Mouse (Mus musculus) lung, postnatal 10 days (tissue): ENCODE measurements around the gene Kank1.
"Not testable (repeated sequence)": the region's sequence is repeated elsewhere in the genome, so short reads cannot be mapped to it uniquely, and the experiment has no call there.

Experiments
- DNase-seq: peaks from one replicate; pipeline ENCODE4 v3.0.0; 2021

Kank1 gene

GRCm38 (mm10) chr19:25446683-25447082 is 209.9 kb downstream of the Kank1 start:
- DNase-seq, result no peak

GRCm38 (mm10) chr19:25447373-25447772 is 210.6 kb downstream of the Kank1 start:
- DNase-seq, result no peak

- peak; percentile 72 for DNase-seq
Measured at GRCm38 (mm10) chr19:25450869-25451629, 214.3 kb downstream of the Kank1 start.

GRCm38 (mm10) chr19:25453146-25453545 is 216.4 kb downstream of the Kank1 start:
- DNase-seq, result no peak

- no peak for DNase-seq
Measured at GRCm38 (mm10) chr19:25460760-25461159, 224.0 kb downstream of the Kank1 start.

GRCm38 (mm10) chr19:25461553-25462320 is 225.0 kb downstream of the Kank1 start:
- DNase-seq, result no peak

- not testable (repeated sequence) for DNase-seq
Measured at GRCm38 (mm10) chr19:25475806-25476205, 239.0 kb downstream of the Kank1 start.

GRCm38 (mm10) chr19:25479152-25479669 is 242.4 kb downstream of the Kank1 start:
- no peak for DNase-seq

GRCm38 (mm10) chr19:25480820-25481219 is 244.0 kb downstream of the Kank1 start:
- DNase-seq, result no peak
